Mouse (Mus musculus) lung, postnatal 25 days (tissue): Measurements from ENCODE around the gene Fam234b.

Experiments
- DNase-seq: peaks from one replicate; pipeline ENCODE4 v3.0.0; 2022; ENCODE audit warnings: low spot score

Gene Fam234b

DNA sequence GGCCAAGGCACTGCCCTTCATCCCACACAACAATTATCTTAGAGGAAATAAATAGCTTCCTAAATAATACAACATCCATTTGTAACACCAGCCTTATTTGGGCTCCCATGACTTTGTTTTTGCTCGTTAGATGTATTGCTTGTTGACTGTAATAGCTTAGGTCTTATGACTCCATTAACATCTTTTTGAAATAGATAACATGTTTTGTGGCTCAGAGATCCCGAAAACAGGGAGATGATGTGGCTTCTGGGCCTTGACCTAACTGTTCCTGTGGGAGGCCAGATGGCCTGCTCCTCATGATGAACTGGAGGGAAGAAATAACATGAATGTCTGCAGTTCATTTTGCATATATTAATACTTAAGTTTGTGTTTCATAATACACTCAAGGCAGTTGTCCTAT lies 74.0 kb downstream of the Fam234b start:
- DNase-seq = no peak

DNA sequence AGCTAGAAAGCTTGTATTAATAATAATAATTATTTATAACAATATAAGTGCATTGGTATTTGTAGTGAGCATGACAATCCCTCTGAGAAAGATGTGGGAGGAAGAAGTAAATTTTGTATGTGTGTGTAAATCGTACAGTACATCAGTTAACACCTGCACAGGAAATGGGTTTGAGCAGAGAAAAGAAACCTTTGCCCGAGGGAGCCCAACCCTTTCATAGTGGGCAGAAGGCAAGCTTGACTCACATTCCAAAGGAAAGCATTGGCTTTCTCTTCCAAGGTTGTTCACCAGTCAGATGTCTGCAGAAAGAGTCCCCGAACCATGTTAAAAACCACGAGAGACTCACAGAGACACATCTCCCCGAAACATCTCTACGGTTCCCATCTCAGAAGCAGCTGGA lies 75.3 kb downstream of the Fam234b start:
- no peak for DNase-seq

DNA sequence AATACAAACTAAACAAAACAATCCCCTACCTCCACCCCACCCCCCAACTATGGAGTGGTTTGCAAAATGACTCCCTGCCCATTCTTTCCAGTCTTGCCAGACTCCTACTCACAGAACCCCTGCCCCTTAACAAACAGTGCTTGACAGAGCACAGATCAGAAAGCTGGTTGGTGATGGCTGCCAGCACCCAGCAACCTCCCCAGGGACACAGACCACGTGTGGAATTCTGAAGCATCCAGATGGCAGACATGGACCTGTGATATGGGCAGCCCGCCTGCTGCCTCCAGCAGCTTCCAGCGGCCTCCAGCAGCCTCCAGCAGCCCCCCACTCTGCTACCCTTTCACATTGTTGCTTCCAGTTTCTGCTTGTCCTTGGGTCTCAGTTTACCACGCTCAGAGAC lies 77.5 kb downstream of the Fam234b start:
- no peak for DNase-seq

DNA sequence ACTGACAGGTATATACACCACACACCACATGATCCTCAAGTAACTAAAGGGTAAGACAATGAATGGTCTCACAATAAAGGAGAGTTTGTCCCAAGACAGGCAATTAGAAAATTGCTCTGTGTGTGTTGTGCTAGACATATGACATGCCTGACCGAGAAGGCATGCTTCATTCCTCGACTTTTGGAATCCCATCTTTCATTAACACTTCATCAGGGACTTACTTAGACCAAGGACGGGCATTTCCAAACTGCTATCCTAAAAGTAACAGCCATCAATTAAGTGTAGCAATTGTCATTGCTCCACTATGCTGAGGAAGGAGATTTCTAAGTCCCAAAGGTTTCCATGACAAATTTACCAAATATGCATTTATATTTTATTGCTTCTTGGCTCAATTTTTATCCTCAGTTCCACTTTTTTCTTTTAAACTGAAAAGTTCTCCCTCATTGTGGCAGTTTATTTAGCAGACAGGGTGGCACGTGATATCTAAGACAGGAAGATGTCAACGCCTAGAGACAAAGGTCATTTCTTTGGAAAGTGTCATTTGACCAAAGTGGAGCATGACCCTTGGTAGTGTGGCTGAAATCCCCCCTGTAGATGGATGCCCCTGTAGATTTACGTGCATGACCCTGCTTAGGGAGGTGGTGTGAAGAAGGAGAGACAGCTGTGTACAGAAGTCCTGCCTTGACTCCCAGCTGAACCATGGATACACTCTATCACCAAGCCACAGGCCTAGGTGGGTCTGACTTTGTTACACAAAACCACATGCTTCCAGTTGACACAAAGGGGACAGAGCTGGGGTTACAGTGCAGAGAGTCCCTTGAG lies 78.9 kb downstream of the Fam234b start:
- DNase-seq = no peak

DNA sequence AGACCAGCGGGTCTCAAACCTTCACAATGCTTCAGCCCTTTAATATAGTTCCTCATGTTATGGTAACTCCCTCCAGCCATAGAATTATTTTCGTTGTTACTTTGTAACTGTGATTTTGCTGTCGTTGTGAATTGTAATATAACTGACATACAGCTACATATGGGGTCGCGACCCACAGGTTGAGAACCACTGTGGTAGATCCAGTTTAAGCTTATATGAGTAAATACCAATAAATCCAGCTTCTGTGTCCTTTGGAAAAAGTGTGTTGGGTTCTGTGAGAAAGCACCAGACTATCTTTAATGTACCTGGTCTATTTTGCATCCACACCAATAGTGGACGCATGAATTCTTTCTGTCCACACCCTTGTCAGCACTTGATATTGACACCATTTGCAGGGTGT lies 80.5 kb downstream of the Fam234b start:
- DNase-seq = no peak

DNA sequence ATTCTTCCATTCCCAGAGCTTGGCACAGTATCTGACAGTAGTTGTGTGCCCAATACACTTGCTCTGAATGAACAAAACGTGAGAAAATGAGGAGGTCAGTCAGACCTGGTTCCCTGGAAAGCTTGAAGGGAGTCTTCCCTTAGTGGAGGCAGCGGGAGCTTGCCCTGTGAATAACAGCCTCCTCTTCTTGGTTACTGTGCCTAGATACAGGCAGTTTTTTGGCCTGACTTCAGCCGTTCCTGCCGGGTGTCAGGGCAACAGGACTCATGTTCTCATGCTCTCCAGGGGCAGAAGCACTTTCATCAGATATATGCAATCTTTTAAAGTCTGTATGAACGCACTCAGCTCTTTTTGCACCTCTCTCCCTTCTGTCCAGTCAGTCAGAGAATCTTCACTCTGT lies 81.5 kb downstream of the Fam234b start:
- no peak for DNase-seq

DNA sequence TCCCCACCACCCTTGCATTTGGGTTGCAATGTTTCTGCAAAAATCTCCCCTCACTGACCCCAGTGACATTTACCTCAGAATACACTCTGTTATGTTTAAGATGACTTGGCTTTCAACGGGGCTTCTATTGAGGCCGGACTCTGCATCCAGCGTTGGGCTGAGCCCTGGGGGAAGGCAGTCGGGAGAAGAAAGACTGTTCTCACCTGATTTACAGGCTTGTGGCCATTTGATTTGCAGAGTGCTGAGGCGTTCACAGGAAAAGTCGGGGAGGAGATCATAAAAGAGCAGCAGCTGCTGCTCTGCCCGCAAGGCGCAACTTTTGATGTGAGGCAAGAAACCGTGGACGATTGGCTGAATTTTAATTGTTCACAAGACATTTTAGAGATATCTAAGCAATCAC lies 82.1 kb downstream of the Fam234b start:
- DNase-seq = no peak

DNA sequence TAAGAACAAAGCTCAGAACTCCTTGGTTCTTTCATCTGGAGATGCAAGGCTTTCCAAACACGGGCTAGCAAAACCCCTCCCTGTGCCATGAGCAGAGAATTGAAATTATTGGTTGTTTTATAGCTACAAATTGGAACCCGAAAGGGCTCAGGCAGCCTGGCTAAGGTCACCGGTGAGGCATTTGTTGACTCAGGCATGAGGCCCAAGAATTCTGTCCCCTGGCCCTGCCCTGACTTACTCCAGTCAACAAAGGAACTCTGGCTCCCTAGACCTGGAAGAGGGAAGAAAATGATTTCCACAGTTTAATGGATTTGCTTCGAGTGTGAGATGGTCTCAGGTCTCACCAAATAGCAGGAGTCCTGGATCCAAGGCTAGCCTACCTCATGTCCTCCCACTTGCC lies 94.6 kb downstream of the Fam234b start:
- DNase-seq = peak; percentile 60

DNA sequence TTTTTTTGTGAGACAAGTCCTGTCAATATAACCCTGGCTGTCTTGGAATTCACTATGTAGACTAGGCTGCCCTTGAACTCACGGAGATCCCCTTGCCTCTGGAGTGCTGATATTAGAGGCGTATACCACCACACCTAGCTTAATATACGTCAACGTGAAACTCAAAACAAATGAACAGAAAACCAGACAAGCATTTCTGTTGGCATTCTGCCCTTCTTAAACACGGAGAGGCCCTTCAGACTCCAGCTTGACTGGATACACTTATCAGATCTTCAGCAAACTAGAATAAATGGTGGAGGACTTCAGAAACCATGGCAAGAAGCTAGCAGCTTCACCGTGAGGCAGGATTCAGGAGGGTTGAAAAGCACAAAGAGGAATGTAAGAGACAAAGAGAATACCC lies 96.4 kb downstream of the Fam234b start:
- DNase-seq = peak; percentile 29
